Mouse (Mus musculus): ENCODE data around the gene Car15. TPM values are rescaled to one million over a fixed set of nuclear protein-coding genes. Genes with fewer than 3 reads are reported as not detected.
A peak's percentile ranks its signal among the peaks of the same experiment; 100 is the strongest.

Gene Car15
- polyA plus RNA-seq, 1 experiment from 2014 or later: 3.2 TPM

GRCm38 (mm10) chr16:17843701-17844365 lies 5.7 kb upstream of the Car15 start:
- Histone ChIP-seq H3K27me3 (ENCODE audit: control insufficient read depth, insufficient read depth, low read length) (no peaks in the 10 kb centered on the region), H3K27ac (ENCODE audit: low read depth, low read length) (no peak overlapping the region), H3K9me3 (ENCODE audit: control insufficient read depth, low read length) (no peaks in the 10 kb centered on the region), H3K9ac (ENCODE audit: low read length) (no peak overlapping the region), H3K4me1 (ENCODE audit: control insufficient read depth, insufficient read depth, low read length) (no peaks in the 10 kb centered on the region), H3K4me2 (ENCODE audit: low read depth) (no peak overlapping the region), H3K36me3 (ENCODE audit: control insufficient read depth, insufficient read depth, low read length) (peaks cover 29% of the 10 kb centered on the region), H3K4me3 (ENCODE audit: low read depth, low read length) (no peak overlapping the region)
- WGBS: 93% methylated on average over 10 of the region's 10 CpGs
- ATAC-seq (ENCODE audit: insufficient read depth, low FRiP score, low TSS enrichment): no peak
- DNase-seq (ENCODE audit: low spot score): no peak

GRCm38 (mm10) chr16:17842437-17842836 lies 4.3 kb upstream of the Car15 start:
- Histone ChIP-seq H3K27ac (ENCODE audit: low read depth, low read length) (no peak overlapping the region), H3K4me3 (ENCODE audit: low read depth, low read length) (no peak overlapping the region), H3K27me3 (ENCODE audit: control insufficient read depth, insufficient read depth, low read length) (no peaks in the 10 kb centered on the region), H3K4me2 (ENCODE audit: low read depth) (no peak overlapping the region), H3K4me1 (ENCODE audit: control insufficient read depth, insufficient read depth, low read length) (no peaks in the 10 kb centered on the region), H3K9ac (ENCODE audit: low read length) (no peak overlapping the region), H3K36me3 (ENCODE audit: control insufficient read depth, insufficient read depth, low read length) (peaks cover 29% of the 10 kb centered on the region), H3K9me3 (ENCODE audit: control insufficient read depth, low read length) (no peaks in the 10 kb centered on the region)
- DNase-seq (ENCODE audit: low spot score): no peak
- ATAC-seq (ENCODE audit: insufficient read depth, low FRiP score, low TSS enrichment): no peak
- 93% methylated on average over 7 of the region's 7 CpGs for WGBS

GRCm38 (mm10) chr16:17839976-17840375 lies 1.8 kb upstream of the Car15 start:
- H3K27me3 ChIP-seq (ENCODE audit: control insufficient read depth, insufficient read depth, low read length): peaks cover 15% of the 10 kb centered on the region
- no peak overlapping the region for H3K27ac ChIP-seq (ENCODE audit: low read depth, low read length)
- WGBS: 82% methylated on average over 4 of the region's 4 CpGs
- no peak overlapping the region for H3K4me3 ChIP-seq (ENCODE audit: low read depth, low read length)
- ATAC-seq (ENCODE audit: insufficient read depth, low FRiP score, low TSS enrichment) (no peak), DNase-seq (ENCODE audit: low spot score) (no peak)
- H3K4me1 ChIP-seq (ENCODE audit: control insufficient read depth, insufficient read depth, low read length): no peaks in the 10 kb centered on the region
- no peak overlapping the region for H3K9ac ChIP-seq (ENCODE audit: low read length)
- H3K9me3 ChIP-seq (ENCODE audit: control insufficient read depth, low read length): no peaks in the 10 kb centered on the region
- peaks cover 25% of the 10 kb centered on the region for H3K36me3 ChIP-seq (ENCODE audit: control insufficient read depth, insufficient read depth, low read length)
- no peak overlapping the region for H3K4me2 ChIP-seq (ENCODE audit: low read depth)

GRCm38 (mm10) chr16:17835481-17835880 lies 2.7 kb downstream of the Car15 start:
- DNase-seq (ENCODE audit: low spot score): no peak
- WGBS: 54% methylated on average over 13 of the region's 13 CpGs
- Histone ChIP-seq H3K27ac (ENCODE audit: low read depth, low read length) (no peak overlapping the region), H3K36me3 (ENCODE audit: control insufficient read depth, insufficient read depth, low read length) (peaks cover 2% of the 10 kb centered on the region; the same call in 1 of the 2 replicates), H3K4me1 (ENCODE audit: control insufficient read depth, insufficient read depth, low read length) (0 out of 2 replicates have a peak, but pooled peaks cover 3% of the 10 kb centered on the region), H3K4me3 (ENCODE audit: low read depth, low read length) (no peak overlapping the region), H3K9me3 (ENCODE audit: control insufficient read depth, low read length) (no peaks in the 10 kb centered on the region), H3K27me3 (ENCODE audit: control insufficient read depth, insufficient read depth, low read length) (peaks cover 54% of the 10 kb centered on the region), H3K9ac (ENCODE audit: low read length) (no peak overlapping the region), H3K4me2 (ENCODE audit: low read depth) (no peak overlapping the region)
- no peak for ATAC-seq (ENCODE audit: insufficient read depth, low FRiP score, low TSS enrichment)

- ATAC-seq (ENCODE audit: insufficient read depth, low FRiP score, low TSS enrichment): no peak
- DNase-seq (ENCODE audit: low spot score): no peak
- no peak overlapping the region for H3K27ac ChIP-seq (ENCODE audit: low read depth, low read length)
- H3K4me1 ChIP-seq (ENCODE audit: control insufficient read depth, insufficient read depth, low read length): 0 out of 2 replicates have a peak, but pooled peaks cover 3% of the 10 kb centered on the region
- H3K36me3 ChIP-seq (ENCODE audit: control insufficient read depth, insufficient read depth, low read length): no peaks in the 10 kb centered on the region
- H3K4me3 ChIP-seq (ENCODE audit: low read depth, low read length): peak overlapping the region; percentile 59; the same call in 1 of the 2 replicates
- peak overlapping the region; percentile 95 for H3K4me2 ChIP-seq (ENCODE audit: low read depth)
- 56% methylated on average over 7 of the region's 7 CpGs for WGBS
- H3K27me3 ChIP-seq (ENCODE audit: control insufficient read depth, insufficient read depth, low read length): peaks cover 54% of the 10 kb centered on the region
- H3K9ac ChIP-seq (ENCODE audit: low read length): no peak overlapping the region
- H3K9me3 ChIP-seq (ENCODE audit: control insufficient read depth, low read length): no peaks in the 10 kb centered on the region
Measured at GRCm38 (mm10) chr16:17834543-17834942, 3.6 kb downstream of the Car15 start.

GRCm38 (mm10) chr16:17833681-17834399 lies 4.3 kb downstream of the Car15 start:
- peak; percentile 60 for DNase-seq (ENCODE audit: low spot score)
- Histone ChIP-seq H3K9me3 (ENCODE audit: control insufficient read depth, low read length) (no peaks in the 10 kb centered on the region), H3K27ac (ENCODE audit: low read depth, low read length) (peak overlapping the region; percentile 44; the same call in 1 of the 2 replicates), H3K27me3 (ENCODE audit: control insufficient read depth, insufficient read depth, low read length) (peaks cover 54% of the 10 kb centered on the region), H3K4me3 (ENCODE audit: low read depth, low read length) (peak overlapping the region; percentile 59), H3K36me3 (ENCODE audit: control insufficient read depth, insufficient read depth, low read length) (no peaks in the 10 kb centered on the region), H3K9ac (ENCODE audit: low read length) (peak overlapping the region; percentile 70), H3K4me1 (ENCODE audit: control insufficient read depth, insufficient read depth, low read length) (0 out of 2 replicates have a peak, but pooled peaks cover 3% of the 10 kb centered on the region), H3K4me2 (ENCODE audit: low read depth) (peak overlapping the region; percentile 95)
- under 1% methylated on average over 49 of the region's 103 CpGs for WGBS
- no peak for ATAC-seq (ENCODE audit: insufficient read depth, low FRiP score, low TSS enrichment)

- peak overlapping the region; percentile 44; the same call in 1 of the 2 replicates for H3K27ac ChIP-seq (ENCODE audit: low read depth, low read length)
- peak overlapping the region; percentile 70 for H3K9ac ChIP-seq (ENCODE audit: low read length)
- peak overlapping the region; percentile 95 for H3K4me2 ChIP-seq (ENCODE audit: low read depth)
- no peaks in the 10 kb centered on the region for H3K9me3 ChIP-seq (ENCODE audit: control insufficient read depth, low read length)
- WGBS: under 1% methylated on average over 32 of the region's 37 CpGs
- ATAC-seq (ENCODE audit: insufficient read depth, low FRiP score, low TSS enrichment): peak; percentile 32; the same call in 1 of the 2 replicates
- H3K4me3 ChIP-seq (ENCODE audit: low read depth, low read length): peak overlapping the region; percentile 59
- 0 out of 2 replicates have a peak, but pooled peaks cover 3% of the 10 kb centered on the region for H3K4me1 ChIP-seq (ENCODE audit: control insufficient read depth, insufficient read depth, low read length)
- peaks cover 54% of the 10 kb centered on the region for H3K27me3 ChIP-seq (ENCODE audit: control insufficient read depth, insufficient read depth, low read length)
- DNase-seq (ENCODE audit: low spot score): peak; percentile 61
- no peaks in the 10 kb centered on the region for H3K36me3 ChIP-seq (ENCODE audit: control insufficient read depth, insufficient read depth, low read length)
Measured at GRCm38 (mm10) chr16:17833321-17833680, 4.9 kb downstream of the Car15 start.

- no peaks in the 10 kb centered on the region for H3K36me3 ChIP-seq (ENCODE audit: control insufficient read depth, insufficient read depth, low read length)
- H3K9me3 ChIP-seq (ENCODE audit: control insufficient read depth, low read length): no peaks in the 10 kb centered on the region
- peak within 1 kb of the TSS; percentile 44; the same call in 1 of the 2 replicates for H3K27ac ChIP-seq (ENCODE audit: low read depth, low read length)
- 22% methylated on average over 7 of the region's 7 CpGs for WGBS
- H3K27me3 ChIP-seq (ENCODE audit: control insufficient read depth, insufficient read depth, low read length): peaks cover 54% of the 10 kb centered on the region
- no peak for ATAC-seq (ENCODE audit: insufficient read depth, low FRiP score, low TSS enrichment)
- no peak for DNase-seq (ENCODE audit: low spot score)
- 0 out of 2 replicates have a peak, but pooled peaks cover 3% of the 10 kb centered on the region for H3K4me1 ChIP-seq (ENCODE audit: control insufficient read depth, insufficient read depth, low read length)
- H3K9ac ChIP-seq (ENCODE audit: low read length): peak within 1 kb of the TSS; percentile 70
- peak within 1 kb of the TSS; percentile 59 for H3K4me3 ChIP-seq (ENCODE audit: low read depth, low read length)
- H3K4me2 ChIP-seq (ENCODE audit: low read depth): peak within 1 kb of the TSS; percentile 95
Measured at GRCm38 (mm10) chr16:17832821-17833220, 5.3 kb downstream of the Car15 start, which contains the start of gene B830017H08Rik. Gene B830017H08Rik (plus strand): TSS chr16:17833121.

All from neural tube, embryonic 11.5 days (tissue).